Mouse (Mus musculus) myocyte (in vitro differentiated cells): ENCODE results near the gene Lce6a.

ENCODE experiments used
- CEBPB ChIP-seq: IDR thresholded peaks from 2 replicates; pipeline ENCODE4 v1.6.1; 2011; ENCODE audit warnings: mild to moderate bottlenecking, moderate library complexity; ENCODE audit not compliant: poor library complexity, insufficient read depth, severe bottlenecking
- E2F4 ChIP-seq: IDR thresholded peaks from one replicate; pipeline ENCODE4 v1.6.1; 2011; ENCODE audit warnings: mild to moderate bottlenecking, control low read depth, moderate library complexity; ENCODE audit not compliant: insufficient read depth
- MAX ChIP-seq: IDR thresholded peaks from one replicate; pipeline ENCODE4 v1.6.1; 2011; ENCODE audit warnings: low read depth, mild to moderate bottlenecking, control low read depth
- MYOD1 ChIP-seq, 3 experiments: IDR thresholded peaks; one replicate each; pipeline ENCODE4 v1.6.1; 2011; ENCODE audit warnings: control low read depth in 2 of 3, low read depth in 2 of 3, mild to moderate bottlenecking in 2 of 3, moderate library complexity in 1 of 3; ENCODE audit not compliant: insufficient read length in 2 of 3, control insufficient read depth in 1 of 3
- MYOG ChIP-seq, 3 experiments: IDR thresholded peaks; one replicate each; pipeline ENCODE4 v1.6.1; 2011; ENCODE audit warnings: control low read depth in 2 of 3, low read depth in 2 of 3, mild to moderate bottlenecking in 2 of 3; ENCODE audit not compliant: insufficient read length in 2 of 3, control insufficient read depth in 1 of 3, insufficient read depth in 1 of 3
- POLR2A ChIP-seq: IDR thresholded peaks from one replicate; pipeline ENCODE4 v1.6.1; 2011; ENCODE audit warnings: low read depth, mild to moderate bottlenecking, control low read depth, moderate library complexity; ENCODE audit not compliant: insufficient read length
- POLR2AphosphoS2 ChIP-seq: IDR thresholded peaks from one replicate; pipeline ENCODE4 v1.6.1; 2011; ENCODE audit warnings: low read depth, control low read depth; ENCODE audit not compliant: insufficient read length
- TCF12 ChIP-seq: IDR thresholded peaks from one replicate; pipeline ENCODE4 v1.6.1; 2011; ENCODE audit warnings: mild to moderate bottlenecking, control low read depth; ENCODE audit not compliant: poor library complexity, insufficient read depth, severe bottlenecking
- USF1 ChIP-seq: IDR thresholded peaks from one replicate; pipeline ENCODE4 v1.6.1; 2011; ENCODE audit warnings: low read depth, mild to moderate bottlenecking, control low read depth, moderate library complexity

DNA sequence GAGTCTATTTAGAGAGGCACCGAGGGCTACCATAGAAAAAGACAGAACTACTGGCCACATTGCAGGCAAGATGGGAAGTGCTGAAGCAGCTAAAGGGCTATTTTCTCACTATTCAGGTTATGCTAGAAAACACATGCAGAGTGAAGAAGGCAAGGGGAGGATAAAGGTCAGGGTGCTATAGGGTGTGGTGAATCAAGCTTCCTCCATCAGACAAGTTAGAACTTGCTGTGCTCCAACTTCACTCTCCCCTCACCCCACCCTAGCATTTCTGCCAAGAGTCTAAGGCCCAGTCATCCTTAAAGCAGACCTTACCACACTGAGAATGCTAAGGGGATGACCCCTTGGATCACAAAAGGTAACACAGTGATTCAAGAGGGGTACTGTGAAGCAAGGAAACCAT is 42.0 kb downstream of the Lce6a start:
- TF ChIP-seq POLR2A (no peak), E2F4 (no peak), USF1 (no peak), TCF12 (no peak), POLR2AphosphoS2 (no peak), MAX (no peak), MYOG (IDR thresholded peaks at IDR 0.05; ENCODE audit: control insufficient read depth in 1 of 3, insufficient read depth in 1 of 3, insufficient read length in 2 of 3, low read depth in 2 of 3) (no peak), MYOD1 (IDR thresholded peaks at IDR 0.05; ENCODE audit: control insufficient read depth in 1 of 3, insufficient read length in 2 of 3, low read depth in 2 of 3) (no peak), CEBPB (no peak)
